Mouse (Mus musculus) ZHBTc4 (cell line): ENCODE measurements around the gene Apol7a.

ENCODE experiments used
- DNase-seq: peaks from one replicate; pipeline ENCODE4 v3.0.0-alpha.2; 2011; ENCODE audit warnings: low read depth, low spot score

Apol7a gene

DNA sequence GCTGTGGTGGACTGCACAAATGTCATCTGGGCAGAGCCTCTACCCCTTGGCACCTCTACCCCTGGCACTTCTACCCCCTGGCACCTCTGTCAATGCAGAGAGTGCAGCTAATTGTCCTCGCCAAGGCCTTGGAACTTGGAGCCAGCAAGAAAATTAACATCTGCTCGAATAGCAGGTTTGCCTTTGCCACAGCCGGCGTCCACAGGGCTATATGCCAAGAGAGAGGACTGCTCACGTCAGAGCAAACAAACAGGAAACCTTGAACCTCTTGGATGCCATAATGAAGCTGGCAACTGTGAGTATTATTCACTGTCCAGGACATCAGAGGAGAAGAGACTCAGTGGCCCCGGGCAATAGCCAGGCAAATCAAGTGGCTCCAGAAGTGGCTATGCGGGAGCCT is 22.0 kb downstream of the Apol7a start:
- DNase-seq = no peak

DNA sequence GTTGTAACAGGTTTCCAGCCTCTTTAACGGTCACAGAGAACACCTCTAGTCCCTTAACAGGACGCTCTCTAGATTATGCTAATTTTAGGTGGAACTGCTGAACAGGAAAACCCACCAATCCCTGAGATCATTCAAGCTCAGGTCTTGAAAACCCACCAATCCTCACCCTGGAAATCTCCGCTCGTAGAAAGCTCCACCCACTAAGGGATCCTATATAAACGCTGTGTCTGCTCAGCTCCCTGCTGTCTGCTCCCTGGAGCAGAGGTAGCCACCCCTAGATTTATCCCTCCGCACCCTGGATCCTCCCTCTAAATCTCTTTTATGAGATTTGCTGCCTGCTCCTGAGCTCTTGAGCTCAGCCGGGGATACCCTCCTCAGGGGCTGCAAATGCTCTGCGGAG is 28.3 kb downstream of the Apol7a start:
- peak; percentile 66 for DNase-seq

DNA sequence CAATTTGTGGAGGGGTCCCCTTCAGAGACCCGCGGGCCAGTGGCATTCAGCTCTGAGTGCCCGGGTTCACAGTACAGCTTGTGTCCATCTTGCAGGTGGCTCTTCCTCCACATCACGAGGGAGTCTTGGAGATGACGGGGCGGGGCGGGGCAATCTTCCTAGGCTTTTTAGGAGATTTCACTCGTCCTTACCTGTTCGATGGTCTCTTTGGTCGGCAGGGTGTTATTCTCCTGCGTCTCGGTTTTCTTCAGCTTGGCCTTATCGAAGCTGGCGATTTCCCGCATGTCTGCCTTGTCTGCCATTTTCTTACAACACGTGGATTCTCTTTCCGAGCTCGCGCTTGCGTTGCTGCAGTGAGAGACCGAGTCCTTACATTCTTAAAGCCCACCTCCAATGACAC is 28.9 kb downstream of the Apol7a start:
- no peak for DNase-seq

DNA sequence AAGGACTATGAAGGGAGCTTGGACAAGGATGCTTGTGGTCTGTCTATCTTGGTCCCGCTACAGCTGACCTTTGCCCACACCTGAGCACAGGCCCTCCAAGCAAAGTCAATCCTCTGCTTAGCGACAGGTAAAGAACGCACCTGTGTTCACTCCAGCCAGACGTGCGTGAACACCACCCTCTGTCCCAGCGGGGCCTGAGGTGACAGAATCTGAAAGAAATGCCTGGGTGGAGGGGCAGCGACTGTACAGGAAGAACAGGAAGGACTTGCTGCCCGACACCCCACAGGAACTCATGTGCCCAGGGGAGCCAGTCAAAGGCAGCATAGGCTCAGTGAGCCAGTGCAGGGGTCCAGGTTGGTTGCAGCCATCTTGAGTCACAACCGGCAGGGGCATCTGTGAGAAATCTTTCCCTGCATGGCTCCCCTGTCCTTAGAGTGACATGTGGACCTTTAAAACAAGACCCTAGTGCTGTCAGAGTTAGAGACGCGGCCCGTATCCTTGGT is 30.0 kb downstream of the Apol7a start:
- DNase-seq = no peak

DNA sequence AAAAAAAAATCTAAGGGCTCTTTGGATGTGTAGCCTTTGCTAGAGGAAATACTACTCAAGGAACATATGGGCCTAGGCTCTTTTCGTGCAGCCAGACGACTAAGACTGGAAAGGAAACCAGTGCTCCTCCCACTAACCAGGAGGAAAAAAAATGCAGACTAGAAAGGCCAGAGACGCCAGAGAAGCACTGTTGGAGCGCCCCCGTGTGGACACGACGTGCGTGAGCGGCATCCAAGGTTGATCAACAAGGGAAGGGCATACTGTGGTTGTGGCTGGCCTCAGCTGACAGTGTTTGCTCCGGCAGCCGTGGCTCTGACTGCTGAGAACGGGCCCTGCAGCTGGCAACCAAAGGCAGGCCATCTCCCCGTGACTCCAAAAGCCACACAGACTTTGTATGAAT is 30.8 kb downstream of the Apol7a start:
- DNase-seq = peak; percentile 96

DNA sequence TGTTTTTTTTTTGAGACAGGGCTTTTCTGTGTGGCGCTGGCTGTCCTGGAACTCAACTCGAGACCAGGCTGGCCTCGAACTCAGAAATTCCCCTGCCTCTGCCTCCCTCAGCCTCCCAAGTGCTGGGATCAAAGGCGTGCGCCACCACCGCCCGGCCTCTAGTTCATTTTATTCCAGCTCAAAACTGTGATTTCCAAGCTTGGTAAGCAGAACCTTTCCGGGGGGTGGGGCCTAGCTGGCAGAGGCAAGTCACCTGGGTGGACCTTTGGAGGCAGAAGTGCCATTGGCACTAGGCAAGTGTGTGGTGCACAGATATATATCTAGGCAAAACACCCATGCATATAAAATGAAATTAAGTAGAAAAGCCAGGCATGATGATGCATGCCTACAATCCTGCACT is 31.4 kb downstream of the Apol7a start:
- peak; percentile 69 for DNase-seq

DNA sequence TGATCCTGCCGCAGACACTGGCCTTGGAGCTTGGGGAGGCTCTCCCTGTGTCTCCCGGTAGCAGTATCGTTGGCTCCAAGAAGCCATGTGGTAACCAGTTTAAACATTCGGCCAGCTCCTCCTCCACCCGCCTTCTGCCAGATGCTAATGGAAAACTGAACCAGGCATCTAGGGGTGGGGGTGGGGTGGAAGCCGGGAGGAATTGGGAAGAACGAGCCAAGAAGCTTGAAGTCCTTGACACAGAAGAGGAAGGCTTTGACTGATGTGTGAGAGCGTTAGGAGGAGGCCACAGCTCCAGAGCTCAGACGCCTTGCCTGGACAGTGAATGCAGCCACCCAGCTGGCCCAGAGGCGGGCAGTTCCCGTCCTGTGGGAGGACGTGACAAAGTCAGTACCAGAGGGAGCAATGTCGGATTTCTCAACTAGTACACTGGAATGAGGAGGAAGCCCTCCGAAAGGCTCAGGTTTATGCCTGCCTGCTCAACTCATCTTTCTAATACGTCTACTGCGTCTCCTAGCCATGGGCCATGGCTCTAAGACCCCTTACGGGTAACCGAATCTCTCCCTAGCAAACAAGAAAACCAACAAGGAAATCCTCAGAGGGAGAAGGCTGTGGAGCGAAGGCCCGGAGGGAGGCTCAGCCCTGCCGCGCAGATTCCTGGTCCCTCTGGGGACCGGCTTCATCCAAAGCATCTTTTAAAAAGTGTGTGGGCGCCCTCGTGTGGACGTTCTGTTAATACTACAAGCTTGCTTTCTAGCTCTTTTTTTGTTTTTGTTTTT is 32.0 kb downstream of the Apol7a start:
- DNase-seq = peak; percentile 93

DNA sequence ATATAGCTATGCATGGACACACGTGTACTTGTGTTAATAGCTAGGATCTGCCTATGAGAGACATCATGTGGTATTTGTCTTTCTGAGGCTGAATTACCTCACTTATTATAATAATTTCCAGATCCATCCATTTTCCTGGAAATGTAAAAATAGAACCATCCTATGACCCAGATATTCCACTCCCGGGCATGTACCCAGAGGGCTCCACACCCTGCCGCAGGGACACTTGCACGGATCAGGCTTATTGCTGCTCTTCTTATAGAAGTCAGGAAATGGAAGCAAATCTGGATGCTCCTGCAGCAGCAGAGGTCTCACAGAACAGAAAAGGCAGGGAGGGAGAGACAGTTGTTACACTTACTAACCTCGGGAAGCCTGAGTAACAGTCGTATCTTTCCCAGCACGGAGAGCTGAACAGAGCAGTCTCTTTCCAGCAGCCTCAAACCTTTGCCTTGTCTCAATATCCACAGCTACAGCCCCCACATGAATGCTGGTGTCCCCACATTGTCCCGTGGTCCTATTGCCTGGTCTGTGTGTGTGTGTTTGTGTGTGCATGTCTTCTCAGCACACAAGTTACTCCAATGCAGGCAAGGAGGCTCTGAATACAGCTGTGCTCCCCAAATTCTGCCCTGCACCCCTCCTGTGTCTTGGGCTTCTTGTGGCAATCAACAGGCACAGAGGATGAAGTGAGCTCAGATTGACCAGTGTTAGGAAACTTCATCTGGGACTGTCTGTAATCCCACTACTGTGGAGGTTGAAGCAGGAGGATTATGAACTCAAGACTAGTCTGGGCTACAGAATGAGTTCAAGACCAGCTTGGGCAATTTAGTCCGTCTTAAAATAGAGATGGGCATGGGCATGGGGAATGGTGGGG is 33.0 kb downstream of the Apol7a start:
- no peak for DNase-seq

DNA sequence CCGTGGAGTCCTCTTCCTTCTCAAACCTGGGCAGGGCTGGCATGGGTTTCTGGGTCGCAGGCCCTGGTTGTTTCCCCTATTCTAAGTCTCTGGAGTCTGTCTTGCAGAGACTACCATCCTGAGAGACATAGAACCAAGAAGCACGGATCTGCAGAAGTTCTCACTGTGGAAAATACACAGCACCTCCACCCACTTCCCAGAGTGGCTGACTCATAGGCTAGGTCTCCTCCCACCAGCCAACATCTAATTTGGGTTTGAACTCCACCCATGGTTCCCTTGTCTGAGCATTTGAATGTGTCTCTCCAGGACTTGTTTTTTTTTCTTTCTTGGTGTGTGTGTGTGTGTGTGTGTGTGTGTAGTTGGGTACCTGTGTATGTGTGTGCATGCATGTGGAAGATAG is 34.9 kb downstream of the Apol7a start:
- DNase-seq = peak; percentile 51

DNA sequence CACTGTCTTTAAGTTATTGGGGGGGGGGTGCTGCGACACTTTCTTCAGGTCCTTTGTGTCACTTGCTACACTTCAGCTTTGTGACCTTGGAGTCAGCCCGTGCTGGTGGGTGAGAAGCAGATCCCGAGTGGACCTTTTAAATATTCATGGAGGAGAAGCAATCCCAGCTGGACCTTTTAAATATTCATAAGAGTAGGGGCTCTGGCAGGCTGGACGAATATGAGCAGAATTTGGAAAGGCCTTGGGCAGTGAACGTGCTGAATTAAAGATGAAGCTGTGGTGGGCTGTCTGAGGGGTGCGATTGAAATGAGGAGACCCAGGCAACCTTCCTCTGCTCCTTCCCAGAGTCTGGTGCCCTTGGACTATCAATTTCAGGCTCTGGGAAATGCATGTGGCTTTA is 35.3 kb downstream of the Apol7a start:
- DNase-seq = no peak

DNA sequence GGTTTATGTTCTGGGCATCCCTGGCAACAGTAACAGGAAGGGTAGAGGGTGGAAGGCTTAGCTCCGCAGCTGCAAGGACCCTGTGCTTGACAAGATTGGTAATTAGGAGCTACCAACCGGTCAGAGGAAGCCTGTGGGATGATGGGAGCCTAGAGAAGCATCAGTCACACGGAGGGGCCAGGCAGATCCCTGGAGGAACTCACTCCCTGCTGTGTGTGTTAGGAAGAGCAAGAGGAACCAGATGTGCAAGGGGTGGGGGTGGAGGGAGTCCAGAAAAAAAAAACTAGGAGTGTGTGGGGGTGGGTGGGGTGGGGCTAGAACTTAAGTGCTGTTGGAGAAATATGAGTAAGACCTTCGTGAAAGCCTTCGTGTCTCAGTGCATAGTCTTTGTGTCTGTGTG is 36.0 kb downstream of the Apol7a start:
- DNase-seq = no peak

DNA sequence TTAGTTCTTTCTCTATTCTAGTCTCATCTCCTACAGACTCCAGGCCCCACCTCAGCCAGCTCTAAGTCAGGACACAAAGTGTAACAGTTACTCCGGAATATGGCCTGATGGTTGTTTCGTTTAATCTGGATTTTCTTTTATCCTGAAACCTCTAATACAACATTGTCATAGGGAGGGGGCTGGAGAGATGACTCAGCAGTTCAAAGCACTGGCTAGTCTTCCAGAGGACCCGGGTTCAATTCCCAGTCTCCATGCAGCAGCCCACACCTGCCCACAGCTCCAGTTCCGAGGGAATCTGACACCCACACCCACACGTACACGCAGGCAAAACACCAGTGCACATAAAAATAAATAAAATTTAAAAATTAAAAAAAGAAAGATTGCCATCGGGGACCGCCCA is 39.0 kb downstream of the Apol7a start:
- no peak for DNase-seq

DNA sequence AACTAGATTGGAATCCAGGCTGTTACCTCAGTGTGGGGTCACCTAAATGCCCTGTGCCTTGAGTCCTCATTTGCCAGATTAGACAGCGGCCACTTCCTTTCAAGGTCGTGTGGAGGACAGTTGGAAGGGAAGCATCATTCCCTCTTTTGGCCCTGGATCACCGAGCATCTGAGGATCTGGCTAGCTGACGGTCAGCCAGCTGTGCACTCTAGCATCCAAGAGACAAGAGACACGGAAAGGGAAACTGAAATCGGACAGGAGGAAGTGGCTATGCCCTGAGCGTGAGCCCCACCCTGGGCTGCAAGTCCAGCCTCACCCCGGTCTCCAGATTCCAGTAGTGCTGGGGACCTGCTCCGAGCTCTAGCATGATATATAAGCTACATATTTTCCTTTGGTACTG is 39.4 kb downstream of the Apol7a start:
- DNase-seq = no peak

DNA sequence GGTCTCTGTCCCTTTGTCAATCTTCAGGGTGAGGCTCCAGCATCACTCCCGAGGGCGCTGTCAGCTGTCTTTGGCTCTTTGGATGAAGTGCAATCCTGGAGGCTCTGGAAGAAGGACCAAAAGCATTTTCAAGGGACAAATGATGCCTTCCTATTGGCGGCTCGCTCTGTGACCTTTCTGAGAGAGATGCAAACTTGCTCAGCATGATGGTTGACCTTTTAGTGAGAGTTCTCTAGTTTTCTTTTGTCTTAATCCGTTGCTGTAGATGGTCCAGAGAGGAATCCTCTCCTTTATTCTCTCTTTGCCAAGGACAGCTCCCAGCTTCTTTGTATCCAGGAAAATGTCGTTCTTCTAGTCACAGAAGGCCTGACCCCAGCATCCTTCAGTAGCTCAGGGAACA is 39.8 kb downstream of the Apol7a start:
- DNase-seq = no peak

DNA sequence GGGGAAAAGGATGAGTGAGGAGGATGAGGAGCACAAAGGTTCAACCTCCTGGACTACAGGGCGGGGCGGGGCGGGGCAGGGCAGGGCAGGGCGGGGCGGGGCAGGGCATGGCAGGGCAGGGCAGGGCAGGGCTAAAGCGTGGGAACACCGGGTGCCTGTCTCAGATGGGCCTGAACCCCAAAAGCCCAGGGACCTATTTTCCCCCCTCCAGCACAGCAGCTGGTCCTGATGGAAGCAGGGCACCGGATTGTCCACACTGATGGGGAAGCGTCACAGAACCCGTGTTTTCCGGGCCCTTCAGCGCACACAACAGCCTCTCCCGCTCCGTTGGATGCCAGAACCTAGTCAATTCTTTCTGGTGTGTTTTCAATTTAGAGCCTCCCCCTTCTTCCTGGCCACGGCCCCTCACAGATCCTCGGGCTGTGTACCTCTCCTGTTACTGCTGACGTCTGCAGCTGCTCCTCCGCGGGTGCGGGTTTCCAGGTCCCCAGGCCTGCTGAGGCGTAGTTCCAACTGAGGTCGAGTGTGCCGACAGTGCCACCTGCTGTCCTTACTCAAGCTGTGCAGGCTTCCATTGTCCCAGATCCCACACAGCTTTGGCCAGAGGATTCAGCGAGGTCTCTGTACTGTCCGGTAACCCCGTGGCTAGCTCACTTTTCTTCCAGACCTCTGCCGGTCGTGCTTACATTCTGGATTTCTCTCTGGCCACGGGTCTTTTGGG is 40.4 kb downstream of the Apol7a start:
- peak; percentile 97 for DNase-seq

DNA sequence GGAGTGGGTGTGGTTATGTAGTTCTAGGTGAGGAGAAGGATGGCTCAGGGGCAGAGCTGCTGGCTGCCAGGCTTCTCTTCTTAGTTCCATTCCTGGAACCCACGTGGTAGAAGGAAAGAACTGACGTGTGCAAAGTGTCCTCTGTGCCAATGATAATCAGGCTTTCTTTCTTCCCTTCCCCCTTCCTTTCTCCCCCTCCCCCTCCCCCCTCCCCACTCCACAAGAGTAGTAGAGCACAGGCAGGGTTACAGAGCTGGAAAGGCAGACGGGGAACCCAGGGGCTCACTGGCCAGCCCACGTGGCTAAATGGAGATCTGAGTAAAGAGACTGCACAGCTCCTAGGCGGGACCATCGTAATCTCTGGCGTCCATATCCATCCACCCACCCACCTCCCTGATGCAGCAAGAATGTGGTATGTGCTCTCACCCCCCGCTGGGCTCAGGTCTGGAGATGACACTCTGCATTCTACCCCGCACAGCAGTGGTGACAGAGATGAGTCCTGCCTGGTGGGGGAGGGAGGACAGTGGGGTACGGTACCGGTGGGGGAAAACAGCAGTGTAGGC is 42.6 kb downstream of the Apol7a start:
- DNase-seq = peak; percentile 95

DNA sequence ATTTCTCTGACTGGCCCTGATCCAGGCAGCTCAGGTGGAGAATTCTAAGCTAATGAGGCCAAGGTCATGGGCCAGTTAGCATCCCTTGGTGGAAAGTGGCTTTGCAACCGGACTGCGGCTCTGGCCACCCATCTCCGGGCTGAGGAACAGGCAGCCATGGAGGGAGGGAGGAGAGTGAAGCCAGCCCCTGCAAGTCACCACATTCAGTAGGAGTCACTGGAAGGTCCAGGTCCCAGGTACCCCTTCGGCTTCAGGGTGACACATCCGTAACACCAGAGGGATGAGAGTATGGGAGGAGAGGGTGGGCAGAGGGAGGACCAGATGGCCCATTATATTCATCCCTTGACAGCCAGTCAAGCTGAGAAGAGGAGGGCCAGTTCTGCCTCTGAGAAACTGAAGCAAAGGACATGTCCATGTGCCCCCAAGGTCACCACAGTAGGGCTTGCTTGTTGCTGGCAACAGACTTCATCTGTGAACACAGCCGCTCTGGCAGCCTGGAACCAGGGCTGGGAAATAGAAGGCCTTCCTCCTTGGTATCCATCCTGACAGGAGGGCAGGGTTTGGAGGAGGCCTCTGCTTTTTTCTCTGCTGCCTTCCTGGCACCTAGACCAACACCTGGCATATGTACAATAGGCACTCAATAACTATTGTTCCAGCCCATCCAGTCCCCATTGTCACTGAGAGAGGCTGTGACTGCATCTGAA is 43.9 kb downstream of the Apol7a start:
- DNase-seq = peak; percentile 95

DNA sequence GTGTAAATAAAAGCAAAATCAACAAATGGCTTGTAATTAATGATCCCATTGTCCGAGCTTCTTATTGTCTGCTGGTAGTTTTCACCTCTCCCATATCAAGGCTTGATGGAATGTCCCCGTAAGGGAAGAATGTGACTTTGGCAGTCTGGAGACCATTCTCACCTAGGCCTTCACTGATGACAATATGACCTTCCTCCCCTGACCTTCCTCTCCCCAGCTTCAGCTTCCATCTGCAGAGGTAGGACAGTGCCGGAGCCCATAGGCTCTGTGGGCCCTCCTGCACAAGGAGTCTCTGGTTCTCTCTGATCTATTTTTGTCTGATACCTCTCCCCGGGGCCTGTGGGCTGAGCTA is 44.4 kb downstream of the Apol7a start:
- peak; percentile 61 for DNase-seq

DNA sequence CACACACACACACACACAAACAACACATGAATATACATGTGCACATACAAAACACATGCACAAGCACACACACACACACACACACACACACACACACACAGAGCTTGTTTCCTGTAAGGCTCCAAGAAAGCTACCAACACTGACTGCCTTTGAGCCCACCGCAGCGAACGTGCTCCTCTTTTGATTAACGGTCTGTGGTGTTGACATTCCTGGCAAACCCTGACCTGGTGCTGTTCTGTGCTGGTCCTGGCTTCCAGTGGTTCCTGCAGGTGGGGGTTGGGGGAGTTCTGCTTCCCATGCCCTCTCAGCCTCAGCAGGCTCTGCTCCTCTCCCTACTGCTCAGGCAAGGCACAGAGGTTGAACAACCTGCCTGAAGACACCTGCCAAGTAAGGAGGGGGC is 45.1 kb downstream of the Apol7a start:
- peak; percentile 43 for DNase-seq

DNA sequence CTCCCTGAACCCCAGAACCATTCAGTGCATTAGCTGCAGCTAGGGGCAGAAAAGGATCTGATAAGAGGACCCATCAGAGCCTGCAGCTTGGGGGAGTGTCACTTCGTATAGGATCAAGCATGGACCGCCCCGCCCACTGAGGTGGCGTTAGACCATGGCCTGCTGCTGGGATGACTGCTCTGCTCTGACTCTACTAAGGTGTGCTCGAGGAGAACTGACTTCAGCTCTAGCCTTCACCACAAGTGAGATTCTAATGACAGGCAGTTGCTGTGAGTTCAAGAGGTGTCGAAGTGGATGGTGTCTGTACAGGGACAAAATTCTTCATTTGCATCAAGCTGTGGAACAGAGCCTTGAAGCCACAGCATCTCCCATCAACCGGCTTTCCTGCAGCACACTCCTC is 46.0 kb downstream of the Apol7a start:
- DNase-seq = peak; percentile 57

DNA sequence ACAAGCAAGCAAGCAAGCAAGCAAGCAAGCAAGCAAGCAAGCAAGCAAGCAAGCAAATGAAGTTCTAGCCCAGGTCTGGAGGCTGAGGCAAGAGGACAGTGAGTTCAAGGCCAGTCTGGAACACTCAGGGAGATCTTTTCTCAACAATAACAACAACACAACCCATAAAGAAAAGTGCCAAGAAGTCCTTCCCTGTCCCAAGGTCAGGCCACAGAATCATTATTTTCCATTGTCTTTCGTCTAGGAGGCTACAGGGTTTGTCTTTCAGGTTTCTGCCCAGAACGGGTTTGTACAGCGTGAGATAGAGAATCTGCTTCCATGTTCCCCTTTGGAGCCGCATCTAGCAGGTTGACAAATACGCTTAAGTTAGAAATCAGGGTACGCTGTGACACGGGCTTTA is 48.8 kb downstream of the Apol7a start:
- peak; percentile 63 for DNase-seq
